Mouse (Mus musculus): ENCODE measurements at regions not wholly inside any gene's neighbourhood (a gene's known extent, or its start where the extent isn't known, plus 50 kb on each side); places are given as distances from the start of the nearest gene placed in this dataset.

- Histone ChIP-seq H3K9me3 (no peaks in the 10 kb centered on the region), H3K27me3 (ENCODE audit: insufficient read depth, poor library complexity, severe bottlenecking) (no peaks in the 10 kb centered on the region), H3K4me1 (replicated peaks) (no peaks in the 10 kb centered on the region), H3K4me3 (no peak overlapping the region), H3K36me3 (no peaks in the 10 kb centered on the region), H3K27ac (no peak overlapping the region)
- 59% methylated on average over 1 of the region's 1 CpGs for WGBS
- DNase-seq (ENCODE audit: low spot score) = no peak
Observed at GRCm38 (mm10) chr13:79453227-79453626, 1253.7 kb upstream of the Nr2f1 start.

- 91% methylated on average over 3 of the region's 3 CpGs for WGBS
- H3K27ac ChIP-seq = no peak overlapping the region
- no peak for DNase-seq (ENCODE audit: low spot score)
- no peaks in the 10 kb centered on the region for H3K9me3 ChIP-seq
- no peak overlapping the region for H3K4me3 ChIP-seq
- no peaks in the 10 kb centered on the region for H3K36me3 ChIP-seq
- H3K27me3 ChIP-seq (ENCODE audit: insufficient read depth, poor library complexity, severe bottlenecking) = no peaks in the 10 kb centered on the region
- H3K4me1 ChIP-seq (replicated peaks) = no peaks in the 10 kb centered on the region
Observed at GRCm38 (mm10) chr13:79443113-79443512, 1243.6 kb upstream of the Nr2f1 start.

GRCm38 (mm10) chr13:79442701-79443100 is 1243.1 kb upstream of the Nr2f1 start:
- Histone ChIP-seq H3K9me3 (no peaks in the 10 kb centered on the region), H3K36me3 (no peaks in the 10 kb centered on the region), H3K4me1 (replicated peaks) (no peaks in the 10 kb centered on the region), H3K27ac (no peak overlapping the region), H3K27me3 (ENCODE audit: insufficient read depth, poor library complexity, severe bottlenecking) (no peaks in the 10 kb centered on the region), H3K4me3 (no peak overlapping the region)
- 83% methylated on average over 2 of the region's 2 CpGs for WGBS
- no peak for DNase-seq (ENCODE audit: low spot score)

- H3K36me3 ChIP-seq = no peaks in the 10 kb centered on the region
- H3K9me3 ChIP-seq = no peaks in the 10 kb centered on the region
- H3K27ac ChIP-seq = no peak overlapping the region
- WGBS = 59% methylated on average over 3 of the region's 3 CpGs
- H3K4me1 ChIP-seq (replicated peaks) = peaks cover 9% of the 10 kb centered on the region
- no peaks in the 10 kb centered on the region for H3K27me3 ChIP-seq (ENCODE audit: insufficient read depth, poor library complexity, severe bottlenecking)
- H3K4me3 ChIP-seq = no peak overlapping the region
- no peak for DNase-seq (ENCODE audit: low spot score)
Observed at GRCm38 (mm10) chr13:79431465-79431864, 1231.9 kb upstream of the Nr2f1 start.

- WGBS = 41% methylated on average over 2 of the region's 2 CpGs
- Histone ChIP-seq H3K4me1 (replicated peaks) (peaks cover 9% of the 10 kb centered on the region), H3K27ac (no peak overlapping the region), H3K9me3 (no peaks in the 10 kb centered on the region), H3K27me3 (ENCODE audit: insufficient read depth, poor library complexity, severe bottlenecking) (no peaks in the 10 kb centered on the region), H3K36me3 (no peaks in the 10 kb centered on the region), H3K4me3 (no peak overlapping the region)
- no peak for DNase-seq (ENCODE audit: low spot score)
Observed at GRCm38 (mm10) chr13:79430987-79431386, 1231.4 kb upstream of the Nr2f1 start.

- H3K9me3 ChIP-seq = no peaks in the 10 kb centered on the region
- H3K36me3 ChIP-seq = no peaks in the 10 kb centered on the region
- DNase-seq (ENCODE audit: low spot score) = no peak
- no peak overlapping the region for H3K4me3 ChIP-seq
- no peak overlapping the region for H3K27ac ChIP-seq
- no peaks in the 10 kb centered on the region for H3K27me3 ChIP-seq (ENCODE audit: insufficient read depth, poor library complexity, severe bottlenecking)
- WGBS = 60% methylated on average over 1 of the region's 1 CpGs
- peaks cover 9% of the 10 kb centered on the region for H3K4me1 ChIP-seq (replicated peaks)
Observed at GRCm38 (mm10) chr13:79430562-79430961, 1231.0 kb upstream of the Nr2f1 start.

- WGBS = 41% methylated on average over 2 of the region's 2 CpGs
- no peak for DNase-seq (ENCODE audit: low spot score)
- H3K4me1 ChIP-seq (replicated peaks) = 0 out of 2 replicates have a peak, but pooled peaks cover 2% of the 10 kb centered on the region
- H3K36me3 ChIP-seq = no peaks in the 10 kb centered on the region
- H3K4me3 ChIP-seq = no peak overlapping the region
- no peak overlapping the region for H3K27ac ChIP-seq
- no peaks in the 10 kb centered on the region for H3K9me3 ChIP-seq
- H3K27me3 ChIP-seq (ENCODE audit: insufficient read depth, poor library complexity, severe bottlenecking) = no peaks in the 10 kb centered on the region
Observed at GRCm38 (mm10) chr13:79417841-79418240, 1218.3 kb upstream of the Nr2f1 start.

- Histone ChIP-seq H3K27ac (no peak overlapping the region), H3K9me3 (no peaks in the 10 kb centered on the region), H3K27me3 (ENCODE audit: insufficient read depth, poor library complexity, severe bottlenecking) (no peaks in the 10 kb centered on the region), H3K4me3 (no peak overlapping the region), H3K36me3 (no peaks in the 10 kb centered on the region), H3K4me1 (replicated peaks) (no peaks in the 10 kb centered on the region)
- 70% methylated on average over 1 of the region's 1 CpGs for WGBS
- DNase-seq (ENCODE audit: low spot score) = no peak
Observed at GRCm38 (mm10) chr13:79400082-79400481, 1200.5 kb upstream of the Nr2f1 start.

GRCm38 (mm10) chr13:79393938-79394337 is 1194.4 kb upstream of the Nr2f1 start:
- no peak for DNase-seq (ENCODE audit: low spot score)
- WGBS = 54% methylated on average over 3 of the region's 3 CpGs

GRCm38 (mm10) chr13:79387928-79388327 is 1188.4 kb upstream of the Nr2f1 start:
- no peak for DNase-seq (ENCODE audit: low spot score)
- H3K4me1 ChIP-seq (replicated peaks) = peaks cover 16% of the 10 kb centered on the region
- H3K36me3 ChIP-seq = no peaks in the 10 kb centered on the region

More at GRCm38 (mm10) chr13:79393938-79394337, 1194.4 kb upstream of the Nr2f1 start:
- Histone ChIP-seq H3K9me3 (no peaks in the 10 kb centered on the region), H3K4me3 (no peak overlapping the region), H3K36me3 (no peaks in the 10 kb centered on the region), H3K27ac (no peak overlapping the region), H3K27me3 (ENCODE audit: insufficient read depth, poor library complexity, severe bottlenecking) (no peaks in the 10 kb centered on the region), H3K4me1 (replicated peaks) (peaks cover 2% of the 10 kb centered on the region; the same call in 1 of the 2 replicates)

GRCm38 (mm10) chr13:79341494-79341893 is 1141.9 kb upstream of the Nr2f1 start:
- H3K36me3 ChIP-seq = no peaks in the 10 kb centered on the region
- no peaks in the 10 kb centered on the region for H3K9me3 ChIP-seq
- H3K4me3 ChIP-seq = no peak overlapping the region
- H3K27me3 ChIP-seq (ENCODE audit: insufficient read depth, poor library complexity, severe bottlenecking) = no peaks in the 10 kb centered on the region
- no peak overlapping the region for H3K27ac ChIP-seq
- WGBS = 88% methylated on average over 8 of the region's 8 CpGs
- peaks cover 9% of the 10 kb centered on the region; the same call in 1 of the 2 replicates for H3K4me1 ChIP-seq (replicated peaks)
- no peak for DNase-seq (ENCODE audit: low spot score)

More at GRCm38 (mm10) chr13:79387928-79388327, 1188.4 kb upstream of the Nr2f1 start:
- no peaks in the 10 kb centered on the region for H3K27me3 ChIP-seq (ENCODE audit: insufficient read depth, poor library complexity, severe bottlenecking)
- no peak overlapping the region for H3K27ac ChIP-seq
- no peak overlapping the region for H3K4me3 ChIP-seq
- H3K9me3 ChIP-seq = no peaks in the 10 kb centered on the region

- no peak for DNase-seq (ENCODE audit: low spot score)
- Histone ChIP-seq H3K4me1 (replicated peaks) (peaks cover 6% of the 10 kb centered on the region; the same call in 1 of the 2 replicates), H3K27ac (no peak overlapping the region), H3K27me3 (ENCODE audit: insufficient read depth, poor library complexity, severe bottlenecking) (no peaks in the 10 kb centered on the region), H3K36me3 (no peaks in the 10 kb centered on the region), H3K9me3 (no peaks in the 10 kb centered on the region), H3K4me3 (no peak overlapping the region)
- 54% methylated on average over 4 of the region's 4 CpGs for WGBS
Observed at GRCm38 (mm10) chr13:79340459-79340858, 1140.9 kb upstream of the Nr2f1 start.

- peaks cover 6% of the 10 kb centered on the region; the same call in 1 of the 2 replicates for H3K4me1 ChIP-seq (replicated peaks)
- no peaks in the 10 kb centered on the region for H3K27me3 ChIP-seq (ENCODE audit: insufficient read depth, poor library complexity, severe bottlenecking)
- DNase-seq (ENCODE audit: low spot score) = no peak
- WGBS = 61% methylated on average over 4 of the region's 4 CpGs
- H3K4me3 ChIP-seq = no peak overlapping the region
- no peaks in the 10 kb centered on the region for H3K36me3 ChIP-seq
- H3K27ac ChIP-seq = no peak overlapping the region
- H3K9me3 ChIP-seq = no peaks in the 10 kb centered on the region
Observed at GRCm38 (mm10) chr13:79339793-79340192, 1140.2 kb upstream of the Nr2f1 start.

GRCm38 (mm10) chr13:79320146-79320545 is 1120.6 kb upstream of the Nr2f1 start:
- Histone ChIP-seq H3K4me1 (replicated peaks) (no peaks in the 10 kb centered on the region), H3K4me3 (no peak overlapping the region), H3K36me3 (no peaks in the 10 kb centered on the region), H3K9me3 (no peaks in the 10 kb centered on the region), H3K27me3 (ENCODE audit: insufficient read depth, poor library complexity, severe bottlenecking) (no peaks in the 10 kb centered on the region), H3K27ac (no peak overlapping the region)
- whole genome bisulfite sequencing = 40% methylated on average over 2 of the region's 2 CpGs
- DNase-seq (ENCODE audit: low spot score) = no peak
